Mouse (Mus musculus): ENCODE measurements around the gene Myo18b. TPM values are rescaled to one million over a fixed set of nuclear protein-coding genes. Genes with fewer than 3 reads are reported as not detected.

Myo18b gene
- total and polyA plus RNA-seq, 3 experiments = not detected

- no peaks in the 10 kb centered on the region for H3K36me3 ChIP-seq (replicated peaks in 1 of 2; ENCODE audit: control insufficient read depth in 1 of 2, insufficient read depth in 1 of 2, low read length in 1 of 2)
- peaks cover 98% of the 10 kb centered on the region for H3K9me3 ChIP-seq (replicated peaks; ENCODE audit: low read length)
- in situ Hi-C loops (cut with MboI; ENCODE audit: low pct_ligation_motif_present, low pct_unique_long_range_greater_than_20kb, low sequenced_read_pairs) = no loop called here
- no peaks in the 10 kb centered on the region for H3K4me1 ChIP-seq (ENCODE audit: control insufficient read depth in 1 of 2, insufficient read depth in 2 of 2)
- no peak overlapping the region for H3K4me3 ChIP-seq (replicated peaks in 1 of 3; ENCODE audit: low read depth in 2 of 3, low read length in 2 of 3, poor library complexity in 1 of 3)
- no peak overlapping the region for H3K9ac ChIP-seq (ENCODE audit: insufficient read depth, low read depth)
- no peaks in the 10 kb centered on the region for H3K27me3 ChIP-seq (replicated peaks)
- no peak overlapping the region for H3K4me2 ChIP-seq (ENCODE audit: insufficient read depth, low read depth, poor library complexity, severe bottlenecking)
- no peaks in the 10 kb centered on the region for H3K79me2 ChIP-seq (replicated peaks; ENCODE audit: control insufficient read depth, extremely low read depth, insufficient read depth, poor library complexity, severe bottlenecking)
- TF ChIP-seq MYC (IDR thresholded peaks at IDR 0.05; ENCODE audit: low read depth, low read length) = no peak
- TF ChIP-seq POLR2AphosphoS2 (IDR thresholded peaks at IDR 0.05; ENCODE audit: low read depth, low read length) = no peak
- no peak for TF ChIP-seq TCF12 (IDR thresholded peaks at IDR 0.05; ENCODE audit: low read depth, low read length)
- TF ChIP-seq POLR2A (IDR thresholded peaks at IDR 0.05; ENCODE audit: low read depth, low read length) = no peak
- no peak for TF ChIP-seq E2F4 (IDR thresholded peaks at IDR 0.05; ENCODE audit: insufficient replicate concordance, low read depth, low read length)
- TF ChIP-seq ZMIZ1 (IDR thresholded peaks at IDR 0.05; ENCODE audit: low read depth, low read length) = no peak
- no peak for TF ChIP-seq BHLHE40 (IDR thresholded peaks at IDR 0.05; ENCODE audit: low read depth, low read length)
- TF ChIP-seq CHD2 (IDR thresholded peaks at IDR 0.05; ENCODE audit: low read length) = no peak
- TF ChIP-seq CHD1 (IDR thresholded peaks at IDR 0.05; ENCODE audit: low read depth, low read length) = no peak
- no peak for TF ChIP-seq CTCF (conservative IDR thresholded peaks at IDR 0.05 in 1 of 2, IDR thresholded peaks at IDR 0.05 in 1 of 2; ENCODE audit: low read depth in 2 of 2, low read length in 2 of 2)
- no peak for TF ChIP-seq UBTF (IDR thresholded peaks at IDR 0.05; ENCODE audit: low read depth, low read length)
- TF ChIP-seq MAX (IDR thresholded peaks at IDR 0.05; ENCODE audit: low read length) = no peak
- no peak for TF ChIP-seq JUN (IDR thresholded peaks at IDR 0.05; ENCODE audit: insufficient read depth, low read depth, low read length)
- TF ChIP-seq MXI1 (IDR thresholded peaks at IDR 0.05; ENCODE audit: low read depth, low read length) = no peak
- TF ChIP-seq PAX5 (IDR thresholded peaks at IDR 0.05; ENCODE audit: low read length) = no peak
- no peak for TF ChIP-seq USF2 (conservative IDR thresholded peaks at IDR 0.05; ENCODE audit: low read depth, low read length)
- TF ChIP-seq RAD21 (IDR thresholded peaks at IDR 0.05; ENCODE audit: low read depth, low read length) = no peak
- no peak for TF ChIP-seq USF1 (IDR thresholded peaks at IDR 0.05; ENCODE audit: low read depth, low read length)
- TF ChIP-seq IRF4 (IDR thresholded peaks at IDR 0.05; ENCODE audit: low read depth, low read length) = no peak
- TF ChIP-seq SIN3A (IDR thresholded peaks at IDR 0.05; ENCODE audit: low read length) = no peak
- DNase-seq (ENCODE audit: extremely low read depth) = no peak
- no peak overlapping the region for H3K27ac ChIP-seq (ENCODE audit: insufficient read depth, low read depth)
- dilution Hi-C loops (cut with MboI; ENCODE audit: extremely low pct_ligation_motif_present, extremely low pct_unique_long_range_greater_than_20kb, low sequenced_read_pairs) = no loop called here
These were observed 200.9 kb downstream of the Myo18b start for GRCm38 (mm10) chr5:112695254-112695711.

GRCm38 (mm10) chr5:112693286-112693849 lies 202.8 kb downstream of the Myo18b start:
- no peak overlapping the region for H3K4me2 ChIP-seq (ENCODE audit: insufficient read depth, low read depth, poor library complexity, severe bottlenecking)
- in situ Hi-C loops (cut with MboI; ENCODE audit: low pct_ligation_motif_present, low pct_unique_long_range_greater_than_20kb, low sequenced_read_pairs) = no loop called here
- no peaks in the 10 kb centered on the region for H3K79me2 ChIP-seq (replicated peaks; ENCODE audit: control insufficient read depth, extremely low read depth, insufficient read depth, poor library complexity, severe bottlenecking)
- no peaks in the 10 kb centered on the region for H3K4me1 ChIP-seq (ENCODE audit: control insufficient read depth in 1 of 2, insufficient read depth in 2 of 2)
- H3K9ac ChIP-seq (ENCODE audit: insufficient read depth, low read depth) = no peak overlapping the region
- no peak overlapping the region for H3K27ac ChIP-seq (ENCODE audit: insufficient read depth, low read depth)
- dilution Hi-C loops (cut with MboI; ENCODE audit: extremely low pct_ligation_motif_present, extremely low pct_unique_long_range_greater_than_20kb, low sequenced_read_pairs) = no loop called here
- no peak overlapping the region for H3K4me3 ChIP-seq (replicated peaks in 1 of 3; ENCODE audit: low read depth in 2 of 3, low read length in 2 of 3, poor library complexity in 1 of 3)
- H3K36me3 ChIP-seq (replicated peaks in 1 of 2; ENCODE audit: control insufficient read depth in 1 of 2, insufficient read depth in 1 of 2, low read length in 1 of 2) = no peaks in the 10 kb centered on the region
- DNase-seq (ENCODE audit: extremely low read depth) = no peak
- H3K27me3 ChIP-seq (replicated peaks) = no peaks in the 10 kb centered on the region
- no peak for TF ChIP-seq GABPA (IDR thresholded peaks at IDR 0.05; ENCODE audit: insufficient replicate concordance, low read depth, low read length)
- no peak for TF ChIP-seq NRF1 (IDR thresholded peaks at IDR 0.05; ENCODE audit: low read depth, low read length)
- TF ChIP-seq MAZ (IDR thresholded peaks at IDR 0.05; ENCODE audit: low read depth, low read length) = no peak
- TF ChIP-seq PAX5 (IDR thresholded peaks at IDR 0.05; ENCODE audit: low read length) = no peak
- TF ChIP-seq ZKSCAN1 (IDR thresholded peaks at IDR 0.05; ENCODE audit: borderline replicate concordance, low read depth, low read length) = no peak
- TF ChIP-seq JUND (conservative IDR thresholded peaks at IDR 0.05; ENCODE audit: low read depth, low read length) = no peak
- no peak for TF ChIP-seq USF2 (conservative IDR thresholded peaks at IDR 0.05; ENCODE audit: low read depth, low read length)
- peaks cover 95% of the 10 kb centered on the region for H3K9me3 ChIP-seq (replicated peaks; ENCODE audit: low read length)
